Mouse (Mus musculus): Measurements from ENCODE around the gene 4921536K21Rik. TPM values are rescaled to one million over a fixed set of nuclear protein-coding genes. Genes with fewer than 3 reads are reported as not detected.
A peak's percentile ranks its signal among the peaks of the same experiment; 100 is the strongest.

Gene 4921536K21Rik
- polyA plus RNA-seq, 3 experiments from 2014 or later = not detected

DNA sequence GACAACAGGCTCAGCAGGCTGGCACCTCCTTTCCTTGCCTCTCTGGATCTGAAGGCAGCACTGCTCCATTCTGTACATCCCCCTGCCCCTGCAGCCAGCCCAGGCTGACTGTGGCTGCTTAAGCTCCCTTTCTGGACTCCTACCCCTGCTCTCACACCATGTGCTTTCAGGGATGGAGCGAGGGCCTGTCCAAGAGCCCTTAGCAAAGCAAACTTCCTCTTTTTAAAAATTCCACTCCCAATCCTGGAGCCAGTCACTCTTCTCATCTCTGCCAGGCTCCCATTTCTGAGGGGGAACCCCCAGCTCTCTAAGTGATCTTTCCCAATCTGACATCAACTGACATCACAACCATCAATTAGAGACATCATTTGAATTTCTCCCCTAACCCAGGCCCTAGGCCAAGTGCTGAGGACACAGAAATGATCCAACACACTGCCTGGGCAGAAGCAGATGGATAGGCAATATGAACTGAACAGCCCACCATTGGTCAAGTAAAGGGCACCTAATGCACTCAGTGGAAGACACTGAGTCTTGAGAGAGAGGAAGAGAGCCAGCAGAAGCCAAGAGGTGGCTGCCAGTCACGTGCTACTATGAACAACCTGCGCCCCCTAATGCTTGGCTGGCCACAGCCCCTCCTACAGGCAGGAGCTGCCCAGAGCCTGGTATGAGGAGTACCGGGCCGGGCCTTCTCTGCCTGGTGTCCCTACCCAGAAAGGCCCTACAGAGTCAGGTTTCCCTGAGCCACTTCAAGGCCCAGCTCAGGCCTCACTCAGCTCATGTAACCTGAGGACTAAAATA lies 15.8 kb upstream of the 4921536K21Rik start:
- no peak for ATAC-seq

GRCm38 (mm10) chr11:3909236-3909635 lies 14.3 kb upstream of the 4921536K21Rik start:
- no peak for ATAC-seq

- no peak for ATAC-seq
Observed at GRCm38 (mm10) chr11:3905446-3905845, 10.5 kb upstream of the 4921536K21Rik start.

DNA sequence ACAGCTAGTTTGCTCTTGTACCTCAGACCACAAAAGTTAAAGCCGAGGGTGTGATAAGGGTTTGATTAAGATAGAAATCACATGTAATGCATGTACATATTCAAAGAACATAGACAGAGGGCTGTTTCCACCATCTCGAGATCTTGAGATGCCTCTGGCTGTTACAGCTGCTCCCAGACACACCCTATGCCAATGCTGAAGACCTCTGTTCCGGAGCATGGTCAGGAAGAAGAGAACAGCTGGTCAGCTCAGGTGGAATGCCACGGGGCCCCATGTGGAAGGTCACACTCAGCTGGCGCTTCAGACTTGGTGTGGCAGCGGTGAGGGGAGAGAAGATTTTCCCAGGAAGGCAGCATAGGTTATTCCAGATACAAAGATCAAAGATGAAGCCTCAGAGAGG lies 9.8 kb upstream of the 4921536K21Rik start:
- no peak for ATAC-seq

GRCm38 (mm10) chr11:3903046-3903445 lies 8.1 kb upstream of the 4921536K21Rik start:
- no peak for ATAC-seq

GRCm38 (mm10) chr11:3902516-3902915 lies 7.6 kb upstream of the 4921536K21Rik start:
- peak; percentile 28 for ATAC-seq

DNA sequence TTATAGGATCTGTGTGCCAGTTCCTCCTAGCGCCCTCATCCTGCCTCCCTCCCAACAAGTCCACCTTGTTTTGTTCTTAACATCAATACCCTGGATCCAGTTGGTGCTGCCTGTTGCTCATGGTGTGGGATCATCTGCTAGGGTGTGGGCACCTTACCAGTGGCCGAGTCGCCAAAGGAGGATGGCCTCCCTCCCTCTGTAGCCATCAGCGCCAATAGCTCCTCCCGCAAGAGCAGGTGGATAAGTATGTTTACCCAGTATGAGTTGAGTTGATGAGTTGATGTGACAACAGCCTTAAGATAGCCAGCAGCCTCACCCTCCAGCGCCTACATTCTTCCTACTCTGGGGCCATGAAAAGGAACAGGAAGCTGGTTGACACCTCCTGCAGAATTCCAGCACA lies 5.4 kb upstream of the 4921536K21Rik start:
- ATAC-seq = no peak

- no peak for ATAC-seq
Observed at GRCm38 (mm10) chr11:3895933-3896332, 1.0 kb upstream of the 4921536K21Rik start.

DNA sequence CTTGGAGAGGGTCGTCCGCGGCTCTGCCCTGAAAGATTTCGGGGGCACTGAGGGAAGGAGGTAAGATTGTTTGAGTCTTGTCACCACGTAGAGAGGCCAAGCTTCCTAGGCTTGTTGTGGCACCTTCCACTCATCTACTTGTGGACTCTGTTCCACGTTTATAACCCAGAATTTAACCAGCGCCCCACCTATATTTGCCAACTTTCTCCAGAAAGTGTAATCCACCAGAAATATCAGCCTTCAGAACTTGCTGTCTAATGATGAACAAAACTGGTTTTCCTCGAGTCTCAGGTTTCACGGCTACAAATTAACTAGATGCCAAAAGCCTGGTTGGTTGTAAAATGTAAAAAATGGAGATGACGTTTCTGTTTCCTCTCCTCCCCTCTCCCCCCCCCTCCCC lies 560 bp upstream of the 4921536K21Rik start:
- ATAC-seq = no peak

DNA sequence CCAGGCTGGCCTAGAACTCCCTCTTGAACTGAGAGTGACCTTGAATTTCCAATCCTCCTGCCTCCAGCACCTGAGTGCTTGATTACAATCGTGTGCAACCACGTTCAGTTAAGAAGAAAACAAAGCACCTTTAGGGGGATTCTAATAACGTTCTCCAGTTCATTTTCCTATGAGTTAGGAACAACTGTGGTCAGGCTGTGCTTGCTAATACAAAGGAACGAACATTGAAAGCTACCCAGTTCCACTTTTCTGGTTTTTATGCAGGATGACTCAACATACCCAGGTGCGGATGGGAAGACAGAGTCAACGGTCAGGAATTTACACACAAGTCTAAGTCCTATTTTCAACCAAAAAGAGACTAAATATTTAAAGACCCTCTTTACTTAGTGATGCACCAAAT lies 928 bp downstream of the 4921536K21Rik start:
- no peak for ATAC-seq

- no peak for ATAC-seq
Observed at GRCm38 (mm10) chr11:3887331-3887730, 7.6 kb downstream of the 4921536K21Rik start.

- no peak for ATAC-seq
Observed at GRCm38 (mm10) chr11:3883711-3884110, 11.2 kb downstream of the 4921536K21Rik start.

- no peak for ATAC-seq
Observed at GRCm38 (mm10) chr11:3879836-3880235, 15.1 kb downstream of the 4921536K21Rik start.

- ATAC-seq = no peak
Observed at GRCm38 (mm10) chr11:3878660-3879059, 16.2 kb downstream of the 4921536K21Rik start.

DNA sequence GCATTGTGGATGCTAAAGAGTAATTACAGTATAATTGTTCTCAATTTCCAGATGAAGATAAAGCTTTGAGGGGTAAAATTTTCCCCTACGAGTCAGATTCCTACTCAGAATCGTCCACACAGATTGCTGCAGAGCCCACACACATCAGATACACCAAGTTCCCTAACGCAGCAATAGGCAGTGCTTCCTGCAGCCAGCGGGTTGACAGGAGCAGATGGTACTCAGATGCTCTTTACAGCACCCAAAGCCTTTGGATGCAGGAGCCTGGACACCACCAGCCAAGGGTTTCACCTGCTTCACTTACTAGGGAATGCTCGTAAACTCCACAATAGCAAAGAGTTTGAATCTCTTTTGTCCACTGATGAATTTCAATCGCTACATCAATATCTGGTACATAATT lies 18.5 kb downstream of the 4921536K21Rik start:
- ATAC-seq = no peak

DNA sequence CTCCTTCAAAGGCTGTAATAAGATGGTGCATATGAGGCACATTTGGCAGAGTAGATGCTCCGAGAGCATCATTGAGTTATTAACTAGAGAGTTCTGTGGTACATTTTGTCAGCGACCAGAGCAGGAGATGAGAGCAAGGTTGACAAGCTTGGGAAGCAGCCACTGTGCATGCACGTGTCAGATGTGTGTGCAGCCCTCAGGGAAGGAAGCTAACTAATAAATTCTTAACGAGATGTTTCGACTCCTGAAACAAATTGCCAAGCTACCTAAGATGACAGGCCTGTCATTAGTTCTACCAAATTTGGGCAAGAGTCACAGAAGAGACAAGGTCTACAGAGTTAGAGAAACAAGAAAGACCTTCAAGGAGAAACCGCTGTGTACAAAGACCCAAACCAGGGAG lies 30.6 kb downstream of the 4921536K21Rik start:
- ATAC-seq = no peak

DNA sequence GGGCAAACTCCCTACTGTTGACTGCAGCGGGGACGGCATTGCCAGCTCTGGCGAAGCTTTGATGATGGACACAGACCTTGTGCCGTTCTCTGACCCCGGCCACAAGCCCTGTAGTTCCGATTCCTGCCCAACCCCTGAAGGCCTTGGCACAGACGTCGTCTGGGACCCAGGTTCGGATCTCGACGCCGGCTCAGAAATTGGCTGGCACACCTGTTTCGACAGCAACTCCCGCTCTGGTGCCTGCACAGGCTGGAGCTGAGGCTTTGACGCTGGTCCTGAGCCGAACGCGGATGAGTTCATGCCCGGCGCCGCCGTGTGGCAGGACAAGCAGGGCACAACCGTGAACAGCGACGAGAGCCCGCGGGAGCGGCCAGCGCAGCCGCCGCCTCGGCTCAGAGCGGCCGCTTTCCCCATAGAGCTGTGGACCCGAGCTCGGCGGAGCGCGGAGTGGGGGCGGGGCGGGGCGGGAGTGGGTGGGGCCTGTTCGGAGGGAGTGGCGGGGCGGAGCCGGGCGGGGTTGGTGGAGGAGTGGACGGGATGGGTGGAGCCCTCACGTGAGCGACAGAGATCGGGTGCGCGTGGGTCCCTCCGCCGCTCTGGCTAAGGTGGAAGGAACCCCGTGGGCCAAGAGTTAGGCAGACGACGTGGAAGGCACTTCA lies 31.3 kb downstream of the 4921536K21Rik start, which contains the start of gene Osbp2:
Gene Osbp2, minus strand, starts transcription at position 450 of the 659 bp plus-strand sequence.
- peak; percentile 41 for ATAC-seq

- ATAC-seq = no peak
Observed at GRCm38 (mm10) chr11:3862661-3863453, 32.0 kb downstream of the 4921536K21Rik start.

DNA sequence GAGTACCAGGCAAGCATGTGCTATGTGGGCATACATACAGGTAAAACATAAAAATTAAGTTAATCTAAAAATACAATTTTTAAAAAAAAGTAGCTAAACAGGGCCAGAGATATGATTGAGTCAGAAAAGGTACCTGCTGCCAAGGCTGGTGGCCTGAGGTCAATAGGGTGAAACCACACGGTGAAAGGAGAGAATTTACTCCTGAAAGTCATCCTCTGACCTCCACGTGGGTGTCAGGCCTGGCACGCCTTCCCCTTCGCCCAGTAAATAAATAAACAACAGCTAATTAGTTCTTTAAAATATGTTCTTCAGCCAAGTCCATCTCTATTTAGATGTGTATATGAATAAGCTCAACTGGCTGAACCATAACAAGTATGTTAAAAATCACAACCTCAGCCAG lies 34.5 kb downstream of the 4921536K21Rik start:
- no peak for ATAC-seq

DNA sequence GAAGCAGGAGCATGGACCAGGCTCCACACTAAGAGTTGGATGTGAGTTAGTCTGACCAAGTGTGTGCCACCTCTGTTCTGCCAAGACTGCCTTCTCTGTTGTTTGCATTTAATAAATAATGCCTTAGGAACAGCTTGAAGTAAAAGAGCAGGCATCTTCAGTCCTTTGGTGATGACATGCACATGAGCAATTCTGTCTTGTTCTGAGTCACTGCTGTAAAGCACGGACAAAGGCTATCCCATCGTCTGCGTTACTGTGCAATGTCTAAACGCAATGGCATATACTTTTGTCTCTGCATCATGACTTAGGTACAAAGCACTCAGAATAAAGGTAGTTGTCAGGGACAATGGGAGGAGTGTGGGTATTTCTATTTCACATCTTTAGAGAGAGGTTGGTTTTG lies 35.1 kb downstream of the 4921536K21Rik start:
- ATAC-seq = no peak

DNA sequence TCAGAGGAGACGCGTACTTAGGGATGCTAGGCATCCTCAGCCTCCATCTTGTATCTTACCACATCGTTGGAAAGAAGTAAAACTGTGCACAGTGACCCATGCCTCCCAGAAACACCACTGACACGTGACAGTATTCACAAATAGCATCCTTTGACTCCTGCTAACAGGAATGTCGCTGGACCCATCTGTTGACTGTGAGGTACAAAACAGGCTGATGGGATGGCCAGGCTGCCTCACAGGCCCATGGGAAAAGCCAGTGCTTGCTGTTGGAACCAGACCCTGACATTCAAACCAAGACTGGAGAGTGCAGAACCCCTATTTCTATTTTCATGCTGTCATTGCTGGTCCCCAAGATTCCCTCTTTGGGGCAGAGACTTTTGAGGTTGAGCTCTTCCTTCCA lies 37.0 kb downstream of the 4921536K21Rik start:
- no peak for ATAC-seq

GRCm38 (mm10) chr11:3855846-3856245 lies 39.1 kb downstream of the 4921536K21Rik start:
- ATAC-seq = no peak

DNA sequence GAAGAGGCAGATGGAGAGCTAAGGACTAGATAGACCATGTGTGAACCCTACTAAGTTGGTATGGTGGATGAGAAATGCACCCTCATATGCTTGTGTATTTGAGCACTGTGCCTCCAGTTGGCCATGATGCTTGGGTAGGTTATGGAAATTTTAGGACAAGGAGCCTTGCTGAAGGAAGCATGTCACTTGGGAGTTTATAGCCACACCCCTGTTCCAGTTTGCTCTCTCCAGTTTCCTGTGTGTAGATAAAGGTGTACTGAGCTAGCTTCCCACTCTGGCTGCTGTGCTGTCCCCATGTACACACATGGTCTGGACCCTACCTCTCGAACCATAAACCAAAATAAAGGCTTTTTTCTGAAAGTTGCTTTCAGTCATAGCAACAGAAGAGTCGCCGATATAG lies 40.7 kb downstream of the 4921536K21Rik start:
- ATAC-seq = no peak
